Mouse (Mus musculus) hindbrain, embryonic 11.5 days (tissue): ENCODE results near the gene E130309D02Rik. TPM values are rescaled to one million over a fixed set of nuclear protein-coding genes. Genes with fewer than 3 reads are reported as not detected.
A peak's percentile ranks its signal among the peaks of the same experiment; 100 is the strongest.

Experiments used
- ATAC-seq: fragments of 200-750 bp; cut with Nextera tagmentation; 2 replicates; pipeline ENCODE4 v1.8.0; 2017; ENCODE audit warnings: mild to moderate bottlenecking, moderate TSS enrichment, moderate library complexity; ENCODE audit not compliant: low FRiP score
- DNase-seq: peaks from one replicate; pipeline ENCODE4 v3.0.0-alpha.2; 2015; ENCODE audit warnings: low spot score
- H3K27ac ChIP-seq: fragments of 300-500 bp; sonication (generic); 2 replicates; pipeline ENCODE4 v1.5.1; 2014; ENCODE audit warnings: mild to moderate bottlenecking, low read depth, low read length
- H3K27me3 ChIP-seq: fragments of 300-500 bp; sonication (generic); 2 replicates; pipeline ENCODE4 v1.6.1; 2014; ENCODE audit warnings: mild to moderate bottlenecking, low read length, moderate library complexity, mixed read lengths; ENCODE audit not compliant: control insufficient read depth, insufficient read depth
- H3K36me3 ChIP-seq: fragments of 300-500 bp; sonication (generic); 2 replicates; pipeline ENCODE4 v1.6.1; 2014; ENCODE audit warnings: mild to moderate bottlenecking, low read length, moderate library complexity, mixed read lengths; ENCODE audit not compliant: control insufficient read depth, insufficient read depth
- H3K4me1 ChIP-seq: fragments of 300-500 bp; sonication (generic); replicated peaks from 2 replicates; pipeline ENCODE4 v1.6.1; 2014; ENCODE audit warnings: low read length, mixed read lengths; ENCODE audit not compliant: control insufficient read depth, insufficient read depth
- H3K4me2 ChIP-seq: fragments of 300-500 bp; sonication (generic); replicated peaks from 2 replicates; pipeline ENCODE4 v1.6.1; 2014; ENCODE audit warnings: mild to moderate bottlenecking, low read depth, low read length
- H3K4me3 ChIP-seq: fragments of 300-500 bp; sonication (generic); 2 replicates; pipeline ENCODE4 v1.5.1; 2014; ENCODE audit warnings: low read depth, low read length
- H3K9ac ChIP-seq: fragments of 300-500 bp; sonication (generic); 2 replicates; pipeline ENCODE4 v1.6.1; 2014; ENCODE audit warnings: low read depth, low read length
- H3K9me3 ChIP-seq: fragments of 300-500 bp; sonication (generic); 2 replicates; pipeline ENCODE4 v1.6.1; 2016; ENCODE audit warnings: low read length; ENCODE audit not compliant: control insufficient read depth
- WGBS: fragments of 180-500 bp; shearing (Covaris S2); extraction: QIAGEN DNeasy Blood & Tissue Kit; methylation state at CpG from one replicate; pipeline ENCODE4 v1.1.7; 2014; 5-methylcytosine and 5-hydroxymethylcytosine counted together
- polyA plus RNA-seq: library from polyadenylated mRNA; unstranded; fragments of >200 nt; fragmentation: Nextera tagmentation; extraction: Ambion mirVana; gene quantifications from 2 replicates; pipeline ENCODE4 v1.2.1, GENCODE M21; 2014

E130309D02Rik gene
- polyA plus RNA-seq, 1 experiment from 2014 or later: 34.1 TPM

DNA sequence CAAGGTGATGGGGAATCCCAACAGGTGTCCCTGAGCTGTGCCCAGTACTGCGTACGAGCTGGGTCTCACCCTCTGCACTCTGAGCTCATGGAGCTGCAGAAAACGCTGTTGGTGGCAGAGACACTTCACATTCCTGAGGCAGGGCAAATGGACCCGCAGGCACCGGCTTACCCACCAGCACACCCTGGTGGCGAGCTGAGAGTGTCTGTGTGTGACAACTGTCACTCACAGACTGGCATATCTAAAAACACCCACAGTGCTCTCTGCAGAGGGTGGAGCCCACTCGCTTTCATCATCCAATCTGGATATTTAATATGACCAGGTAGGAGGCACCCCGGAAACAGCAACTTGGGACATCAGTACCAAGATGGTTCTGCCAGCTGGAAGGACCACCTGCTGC is 13.9 kb downstream of the E130309D02Rik start:
- H3K4me2 ChIP-seq: no peak overlapping the region
- DNase-seq (no peak), ATAC-seq (no peak)
- H3K9me3 ChIP-seq: no peaks in the 10 kb centered on the region
- WGBS: 86% methylated on average over 8 of the region's 8 CpGs
- no peaks in the 10 kb centered on the region for H3K27me3 ChIP-seq
- H3K4me1 ChIP-seq: no peaks in the 10 kb centered on the region
- no peak overlapping the region for H3K9ac ChIP-seq
- peaks cover 29% of the 10 kb centered on the region for H3K36me3 ChIP-seq
- no peak overlapping the region for H3K27ac ChIP-seq
- no peak overlapping the region for H3K4me3 ChIP-seq

DNA sequence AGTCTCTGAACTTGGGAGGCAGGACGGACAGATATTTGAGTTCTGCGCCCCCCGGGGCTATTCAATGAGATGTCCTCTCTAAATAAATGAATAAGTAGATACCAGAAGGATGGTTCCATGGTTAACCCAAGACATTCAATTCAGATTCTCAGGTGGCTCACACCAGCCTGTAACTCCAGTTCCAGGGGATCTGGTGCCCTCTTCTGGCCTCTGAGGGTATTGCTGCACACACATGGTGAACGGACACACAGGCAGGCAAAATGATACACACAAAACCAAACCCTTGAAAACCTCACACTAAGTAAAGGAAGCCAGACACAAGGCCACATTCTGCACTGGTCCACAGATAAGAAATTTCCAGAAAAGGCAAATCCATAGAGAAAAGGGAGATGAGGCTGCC is 15.5 kb downstream of the E130309D02Rik start:
- H3K36me3 ChIP-seq: peaks cover 24% of the 10 kb centered on the region
- no peak overlapping the region for H3K27ac ChIP-seq
- DNase-seq (peak; percentile 70), ATAC-seq (no peak)
- H3K27me3 ChIP-seq: no peaks in the 10 kb centered on the region
- WGBS: 95% methylated on average over 4 of the region's 4 CpGs
- H3K4me1 ChIP-seq: no peaks in the 10 kb centered on the region
- no peak overlapping the region for H3K9ac ChIP-seq
- no peak overlapping the region for H3K4me3 ChIP-seq
- no peak overlapping the region for H3K4me2 ChIP-seq
- H3K9me3 ChIP-seq: no peaks in the 10 kb centered on the region

DNA sequence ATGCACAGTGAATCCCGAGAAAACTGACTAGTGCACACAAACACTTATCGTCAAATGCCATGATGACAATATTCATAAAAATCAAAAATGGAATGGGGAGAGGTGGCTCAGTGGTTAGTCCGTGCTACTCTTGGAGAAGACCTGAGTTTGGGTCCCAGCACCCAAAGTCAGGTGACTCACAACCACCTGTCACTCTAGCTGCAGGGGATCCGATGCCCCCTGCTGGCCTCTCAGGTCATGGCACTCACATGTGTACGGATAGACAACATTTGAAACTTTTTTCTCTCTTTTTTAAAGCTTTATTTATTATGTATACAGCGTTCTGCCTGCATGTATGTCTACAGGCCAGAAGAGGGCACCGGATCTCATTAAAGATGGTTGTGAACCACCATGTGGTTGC is 16.8 kb downstream of the E130309D02Rik start:
- DNase-seq: peak; percentile 25

DNA sequence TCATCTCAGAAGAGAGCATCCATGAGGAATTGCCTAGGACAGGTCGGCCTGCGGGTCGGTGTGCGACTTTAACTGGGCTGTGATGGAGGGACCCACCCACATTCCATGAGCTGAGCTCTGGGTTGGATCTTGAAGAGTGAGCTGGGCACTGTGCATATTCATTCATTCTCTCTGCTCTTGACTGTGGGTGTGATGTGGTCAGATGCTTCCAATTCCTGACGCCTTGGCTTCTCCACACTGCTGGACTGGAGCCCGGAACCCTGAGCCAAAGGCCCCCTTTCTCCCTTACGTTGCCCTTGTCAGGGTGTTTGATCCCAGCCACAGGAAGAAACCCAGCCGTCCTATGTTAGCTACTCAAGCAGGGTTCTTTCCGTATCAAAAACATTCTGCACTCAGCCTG is 17.2 kb downstream of the E130309D02Rik start:
- no peak overlapping the region for H3K27ac ChIP-seq
- no peak for ATAC-seq
- 92% methylated on average over 9 of the region's 9 CpGs for WGBS
- no peaks in the 10 kb centered on the region for H3K9me3 ChIP-seq
- no peak for DNase-seq
- peaks cover 4% of the 10 kb centered on the region; the same call in 1 of the 2 replicates for H3K4me1 ChIP-seq
- peaks cover 16% of the 10 kb centered on the region for H3K27me3 ChIP-seq
- H3K9ac ChIP-seq: no peak overlapping the region
- no peak overlapping the region for H3K4me2 ChIP-seq
- H3K36me3 ChIP-seq: peaks cover 22% of the 10 kb centered on the region
- no peak overlapping the region for H3K4me3 ChIP-seq

More for the DNA sequence above, 16.8 kb downstream of the E130309D02Rik start:
- WGBS: 89% methylated on average over 7 of the region's 7 CpGs
- Histone ChIP-seq H3K27ac (no peak overlapping the region), H3K4me2 (no peak overlapping the region), H3K27me3 (peaks cover 12% of the 10 kb centered on the region), H3K4me3 (no peak overlapping the region), H3K9me3 (no peaks in the 10 kb centered on the region), H3K4me1 (peaks cover 4% of the 10 kb centered on the region; the same call in 1 of the 2 replicates), H3K36me3 (peaks cover 22% of the 10 kb centered on the region), H3K9ac (no peak overlapping the region)
- ATAC-seq: no peak

DNA sequence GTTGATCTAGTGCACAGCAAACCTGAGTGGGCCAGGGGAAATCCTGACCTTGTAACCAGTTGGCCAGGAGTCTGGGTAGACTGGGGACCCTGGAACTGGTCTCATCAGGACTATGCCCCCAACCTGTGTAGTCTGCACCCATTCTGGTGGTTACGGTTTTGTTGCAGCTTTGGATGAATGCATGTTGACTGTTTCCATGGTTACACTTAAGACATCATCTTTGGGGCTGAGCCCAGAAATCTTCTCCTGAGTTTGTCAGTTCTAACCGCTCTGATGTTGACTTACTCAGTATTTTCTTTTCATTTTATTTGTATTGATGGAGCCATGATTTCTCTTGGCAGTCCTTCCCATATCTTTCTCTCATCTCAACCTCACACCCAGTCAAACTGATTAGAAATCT is 19.8 kb downstream of the E130309D02Rik start:
- ATAC-seq (no peak), DNase-seq (no peak)
- Histone ChIP-seq H3K36me3 (peaks cover 5% of the 10 kb centered on the region; the same call in 1 of the 2 replicates), H3K4me1 (peaks cover 4% of the 10 kb centered on the region; the same call in 1 of the 2 replicates), H3K27me3 (peaks cover 34% of the 10 kb centered on the region), H3K9ac (no peak overlapping the region), H3K9me3 (no peaks in the 10 kb centered on the region), H3K4me2 (no peak overlapping the region), H3K27ac (no peak overlapping the region), H3K4me3 (no peak overlapping the region)
- WGBS: 85% methylated on average over 2 of the region's 2 CpGs

DNA sequence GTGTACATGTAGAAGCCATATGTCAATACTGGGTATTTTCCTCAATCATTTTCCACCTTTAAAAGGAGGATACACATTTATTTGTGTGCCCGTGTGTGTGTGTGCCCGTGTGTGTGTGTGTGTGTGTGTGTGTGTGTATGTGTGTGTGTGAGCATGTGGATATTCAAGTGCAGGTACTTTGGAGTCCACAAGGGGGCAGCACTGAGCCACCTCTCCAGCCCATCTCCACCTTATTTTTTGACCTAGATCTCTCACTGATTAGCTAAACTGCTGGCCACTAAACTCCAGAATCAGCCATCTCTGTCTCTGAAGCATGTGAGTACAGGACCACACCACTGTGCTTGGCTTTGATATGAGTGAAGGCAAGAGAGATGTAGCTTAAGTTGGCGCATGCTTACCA is 20.3 kb downstream of the E130309D02Rik start:
- DNase-seq (no peak), ATAC-seq (no peak)
- Histone ChIP-seq H3K27ac (no peak overlapping the region), H3K4me2 (no peak overlapping the region), H3K9ac (no peak overlapping the region), H3K27me3 (peaks cover 35% of the 10 kb centered on the region), H3K4me1 (peaks cover 4% of the 10 kb centered on the region; the same call in 1 of the 2 replicates), H3K36me3 (peaks cover under 1% of the 10 kb centered on the region; the same call in 1 of the 2 replicates), H3K9me3 (no peaks in the 10 kb centered on the region), H3K4me3 (no peak overlapping the region)
- 93% methylated on average over 3 of the region's 3 CpGs for WGBS

DNA sequence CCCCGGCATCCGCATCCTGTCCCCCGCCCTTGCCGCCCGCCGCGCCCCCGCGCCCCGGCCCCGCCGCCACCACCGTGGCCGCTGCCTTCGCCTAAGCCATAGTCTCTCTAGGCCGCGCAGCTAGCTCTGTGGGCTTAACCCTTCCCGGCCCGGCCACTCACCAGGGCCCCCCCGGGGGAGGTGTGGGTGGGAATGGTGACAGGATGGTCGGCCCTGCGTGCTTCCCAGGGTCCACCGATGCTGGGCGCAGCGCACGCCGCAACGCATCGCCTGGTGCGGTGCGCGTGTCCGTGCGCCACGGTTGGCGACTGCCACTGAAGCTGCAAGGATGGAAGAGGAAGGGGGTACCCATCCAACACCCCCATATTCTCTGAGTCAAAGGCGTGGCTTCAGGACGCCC is 21.8 kb downstream of the E130309D02Rik start, which contains the start of gene Zfp853:
Gene Zfp853, minus strand, starts transcription at position 220 of the 400 bp plus-strand sequence.
- ATAC-seq: no peak
- Histone ChIP-seq H3K4me3 (peak within 1 kb of the TSS; percentile 29), H3K9me3 (no peaks in the 10 kb centered on the region), H3K4me2 (peak within 1 kb of the TSS; percentile 42), H3K9ac (peak within 1 kb of the TSS; percentile 31; the same call in 1 of the 2 replicates), H3K4me1 (peaks cover 4% of the 10 kb centered on the region), H3K27me3 (peaks cover 49% of the 10 kb centered on the region), H3K27ac (no peak within 1 kb of the TSS), H3K36me3 (no peaks in the 10 kb centered on the region)
- DNase-seq: peak; percentile 19
- 9% methylated on average over 18 of the region's 38 CpGs for WGBS

DNA sequence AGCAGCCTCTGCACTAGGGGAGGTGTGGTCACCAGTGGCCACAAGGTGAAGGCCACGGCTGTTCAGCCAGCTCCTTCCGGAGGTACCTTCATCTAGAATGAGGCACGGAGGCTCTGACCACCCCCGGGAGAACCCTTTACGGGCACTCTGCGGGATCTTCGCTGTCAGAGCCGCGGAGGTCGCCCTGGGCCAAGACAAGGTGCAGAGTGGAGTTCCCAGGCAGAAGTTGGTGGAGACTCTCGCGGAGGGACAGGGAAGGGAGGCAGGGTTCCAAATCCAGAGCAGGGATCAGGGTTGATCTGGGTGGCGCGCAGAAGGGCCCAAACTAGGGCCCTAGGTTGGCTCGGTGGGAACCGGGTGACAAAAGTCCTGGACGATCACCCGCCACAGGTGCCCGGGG is 22.3 kb downstream of the E130309D02Rik start:
- Histone ChIP-seq H3K9ac (no peak overlapping the region), H3K4me2 (peak overlapping the region; percentile 42), H3K27ac (no peak overlapping the region), H3K27me3 (peaks cover 54% of the 10 kb centered on the region), H3K4me1 (peaks cover 5% of the 10 kb centered on the region), H3K4me3 (peak overlapping the region; percentile 29), H3K9me3 (no peaks in the 10 kb centered on the region), H3K36me3 (no peaks in the 10 kb centered on the region)
- ATAC-seq (no peak), DNase-seq (no peak)
- 5% methylated on average over 13 of the region's 19 CpGs for WGBS

DNA sequence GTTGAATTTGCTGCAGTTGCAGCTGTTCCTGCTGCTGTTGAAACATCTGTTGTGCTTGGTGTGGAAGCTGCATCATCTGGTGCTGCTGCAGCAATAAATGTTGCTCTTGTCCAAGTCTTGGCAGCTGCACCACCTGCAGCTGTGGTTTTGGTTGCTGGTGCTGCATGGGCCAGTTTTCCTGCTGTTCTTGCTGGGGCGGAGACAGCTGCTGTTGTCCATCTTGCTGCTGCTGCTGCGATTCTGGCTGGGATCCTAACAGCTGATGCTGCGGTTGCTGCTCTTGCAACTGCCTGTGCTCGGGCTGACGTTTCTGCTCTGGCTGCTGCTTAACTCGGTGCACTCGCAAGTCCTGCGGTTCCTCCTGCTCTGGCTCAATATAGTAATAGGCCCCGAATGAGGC is 25.9 kb downstream of the E130309D02Rik start:
- H3K36me3 ChIP-seq: no peaks in the 10 kb centered on the region
- WGBS: 73% methylated on average over 9 of the region's 9 CpGs
- H3K27ac ChIP-seq: no peak overlapping the region
- no peak overlapping the region for H3K9ac ChIP-seq
- H3K27me3 ChIP-seq: peaks cover 62% of the 10 kb centered on the region
- peaks cover 9% of the 10 kb centered on the region for H3K4me1 ChIP-seq
- no peak overlapping the region for H3K4me2 ChIP-seq
- DNase-seq: no peak
- no peaks in the 10 kb centered on the region for H3K9me3 ChIP-seq
- no peak for ATAC-seq
- H3K4me3 ChIP-seq: no peak overlapping the region
